Mouse (Mus musculus): ENCODE results near the gene Kcnip2. TPM values are rescaled to one million over a fixed set of nuclear protein-coding genes. Genes with fewer than 3 reads are reported as not detected.
A peak's percentile ranks its signal among the peaks of the same experiment; 100 is the strongest.

Kcnip2 gene
- polyA plus RNA-seq, 1 experiment from 2014 or later: 2.3 TPM

GRCm38 (mm10) chr19:45796061-45796556, 19.8 kb downstream of the Kcnip2 start:
- WGBS: 15% methylated on average over 15 of the region's 15 CpGs
- Histone ChIP-seq H3K4me1 (ENCODE audit: insufficient read depth, low read length) (peaks cover 16% of the 10 kb centered on the region), H3K36me3 (ENCODE audit: insufficient read depth, low read length) (no peaks in the 10 kb centered on the region), H3K4me3 (ENCODE audit: low read length) (peak overlapping the region; percentile 23), H3K27me3 (ENCODE audit: insufficient read depth, low read length) (no peaks in the 10 kb centered on the region), H3K4me2 (replicated peaks; ENCODE audit: low read depth, low read length) (peak overlapping the region; percentile 57), H3K9ac (replicated peaks; ENCODE audit: low read length) (peak overlapping the region; percentile 50), H3K9me3 (ENCODE audit: low read length) (no peaks in the 10 kb centered on the region), H3K27ac (ENCODE audit: low read length) (no peak overlapping the region)
- peak; percentile 82 for ATAC-seq (ENCODE audit: low FRiP score, low TSS enrichment)

GRCm38 (mm10) chr19:45795406-45795944, 20.4 kb downstream of the Kcnip2 start:
- no peaks in the 10 kb centered on the region for H3K27me3 ChIP-seq (ENCODE audit: insufficient read depth, low read length)
- 32% methylated on average over 15 of the region's 15 CpGs for WGBS
- no peak overlapping the region for H3K27ac ChIP-seq (ENCODE audit: low read length)
- no peaks in the 10 kb centered on the region for H3K36me3 ChIP-seq (ENCODE audit: insufficient read depth, low read length)
- H3K4me3 ChIP-seq (ENCODE audit: low read length): peak overlapping the region; percentile 23; the same call in 1 of the 2 replicates
- H3K9me3 ChIP-seq (ENCODE audit: low read length): no peaks in the 10 kb centered on the region
- H3K4me1 ChIP-seq (ENCODE audit: insufficient read depth, low read length): peaks cover 16% of the 10 kb centered on the region
- no peak for ATAC-seq (ENCODE audit: low FRiP score, low TSS enrichment)
- no peak overlapping the region for H3K9ac ChIP-seq (replicated peaks; ENCODE audit: low read length)
- peak overlapping the region; percentile 57 for H3K4me2 ChIP-seq (replicated peaks; ENCODE audit: low read depth, low read length)

GRCm38 (mm10) chr19:45794718-45795117, 21.1 kb downstream of the Kcnip2 start:
- WGBS: 59% methylated on average over 6 of the region's 6 CpGs
- no peak overlapping the region for H3K27ac ChIP-seq (ENCODE audit: low read length)
- H3K4me2 ChIP-seq (replicated peaks; ENCODE audit: low read depth, low read length): no peak overlapping the region
- H3K9ac ChIP-seq (replicated peaks; ENCODE audit: low read length): no peak overlapping the region
- H3K36me3 ChIP-seq (ENCODE audit: insufficient read depth, low read length): no peaks in the 10 kb centered on the region
- no peak for ATAC-seq (ENCODE audit: low FRiP score, low TSS enrichment)
- H3K27me3 ChIP-seq (ENCODE audit: insufficient read depth, low read length): no peaks in the 10 kb centered on the region
- no peak overlapping the region for H3K4me3 ChIP-seq (ENCODE audit: low read length)
- H3K9me3 ChIP-seq (ENCODE audit: low read length): no peaks in the 10 kb centered on the region
- H3K4me1 ChIP-seq (ENCODE audit: insufficient read depth, low read length): peaks cover 16% of the 10 kb centered on the region

- Histone ChIP-seq H3K27me3 (ENCODE audit: insufficient read depth, low read length) (no peaks in the 10 kb centered on the region), H3K4me1 (ENCODE audit: insufficient read depth, low read length) (peaks cover 22% of the 10 kb centered on the region), H3K9me3 (ENCODE audit: low read length) (no peaks in the 10 kb centered on the region), H3K4me2 (replicated peaks; ENCODE audit: low read depth, low read length) (no peak overlapping the region), H3K4me3 (ENCODE audit: low read length) (no peak overlapping the region), H3K36me3 (ENCODE audit: insufficient read depth, low read length) (no peaks in the 10 kb centered on the region), H3K27ac (ENCODE audit: low read length) (no peak overlapping the region), H3K9ac (replicated peaks; ENCODE audit: low read length) (no peak overlapping the region)
- no peak for ATAC-seq (ENCODE audit: low FRiP score, low TSS enrichment)
- WGBS: 87% methylated on average over 6 of the region's 6 CpGs
Measured at GRCm38 (mm10) chr19:45792404-45792803, 23.5 kb downstream of the Kcnip2 start.

GRCm38 (mm10) chr19:45789888-45790874, 25.7 kb downstream of the Kcnip2 start:
- Histone ChIP-seq H3K27ac (ENCODE audit: low read length) (peak overlapping the region; percentile 31; the same call in 1 of the 2 replicates), H3K9me3 (ENCODE audit: low read length) (no peaks in the 10 kb centered on the region), H3K36me3 (ENCODE audit: insufficient read depth, low read length) (no peaks in the 10 kb centered on the region), H3K9ac (replicated peaks; ENCODE audit: low read length) (no peak overlapping the region), H3K4me2 (replicated peaks; ENCODE audit: low read depth, low read length) (no peak overlapping the region), H3K27me3 (ENCODE audit: insufficient read depth, low read length) (no peaks in the 10 kb centered on the region), H3K4me3 (ENCODE audit: low read length) (no peak overlapping the region), H3K4me1 (ENCODE audit: insufficient read depth, low read length) (peaks cover 6% of the 10 kb centered on the region; the same call in 1 of the 2 replicates)
- WGBS: 69% methylated on average over 13 of the region's 13 CpGs
- no peak; the same call in 1 of the 2 replicates for ATAC-seq (ENCODE audit: low FRiP score, low TSS enrichment)

GRCm38 (mm10) chr19:45789365-45789764, 26.5 kb downstream of the Kcnip2 start:
- no peak overlapping the region for H3K4me3 ChIP-seq (ENCODE audit: low read length)
- 12% methylated on average over 7 of the region's 7 CpGs for WGBS
- H3K27ac ChIP-seq (ENCODE audit: low read length): peak overlapping the region; percentile 61; the same call in 1 of the 2 replicates
- peaks cover 6% of the 10 kb centered on the region; the same call in 1 of the 2 replicates for H3K4me1 ChIP-seq (ENCODE audit: insufficient read depth, low read length)
- ATAC-seq (ENCODE audit: low FRiP score, low TSS enrichment): peak; percentile 78
- H3K4me2 ChIP-seq (replicated peaks; ENCODE audit: low read depth, low read length): no peak overlapping the region
- H3K9me3 ChIP-seq (ENCODE audit: low read length): no peaks in the 10 kb centered on the region
- H3K9ac ChIP-seq (replicated peaks; ENCODE audit: low read length): no peak overlapping the region
- H3K27me3 ChIP-seq (ENCODE audit: insufficient read depth, low read length): no peaks in the 10 kb centered on the region
- H3K36me3 ChIP-seq (ENCODE audit: insufficient read depth, low read length): no peaks in the 10 kb centered on the region

- H3K27ac ChIP-seq (ENCODE audit: low read length): no peak overlapping the region
- ATAC-seq (ENCODE audit: low FRiP score, low TSS enrichment): no peak
- 77% methylated on average over 4 of the region's 4 CpGs for WGBS
- no peaks in the 10 kb centered on the region for H3K36me3 ChIP-seq (ENCODE audit: insufficient read depth, low read length)
- H3K4me3 ChIP-seq (ENCODE audit: low read length): no peak overlapping the region
- no peak overlapping the region for H3K9ac ChIP-seq (replicated peaks; ENCODE audit: low read length)
- H3K4me1 ChIP-seq (ENCODE audit: insufficient read depth, low read length): peaks cover 11% of the 10 kb centered on the region; the same call in 1 of the 2 replicates
- no peaks in the 10 kb centered on the region for H3K9me3 ChIP-seq (ENCODE audit: low read length)
- no peak overlapping the region for H3K4me2 ChIP-seq (replicated peaks; ENCODE audit: low read depth, low read length)
- H3K27me3 ChIP-seq (ENCODE audit: insufficient read depth, low read length): no peaks in the 10 kb centered on the region
Measured at GRCm38 (mm10) chr19:45788337-45788736, 27.5 kb downstream of the Kcnip2 start.

GRCm38 (mm10) chr19:45787450-45787849, 28.4 kb downstream of the Kcnip2 start:
- Histone ChIP-seq H3K4me2 (replicated peaks; ENCODE audit: low read depth, low read length) (no peak overlapping the region), H3K27me3 (ENCODE audit: insufficient read depth, low read length) (no peaks in the 10 kb centered on the region), H3K27ac (ENCODE audit: low read length) (no peak overlapping the region), H3K4me3 (ENCODE audit: low read length) (no peak overlapping the region), H3K9me3 (ENCODE audit: low read length) (no peaks in the 10 kb centered on the region), H3K36me3 (ENCODE audit: insufficient read depth, low read length) (no peaks in the 10 kb centered on the region), H3K9ac (replicated peaks; ENCODE audit: low read length) (no peak overlapping the region), H3K4me1 (ENCODE audit: insufficient read depth, low read length) (peaks cover 11% of the 10 kb centered on the region; the same call in 1 of the 2 replicates)
- WGBS: 61% methylated on average over 3 of the region's 3 CpGs
- no peak for ATAC-seq (ENCODE audit: low FRiP score, low TSS enrichment)

- Histone ChIP-seq H3K4me3 (ENCODE audit: low read length) (no peak overlapping the region), H3K4me2 (replicated peaks; ENCODE audit: low read depth, low read length) (no peak overlapping the region), H3K9ac (replicated peaks; ENCODE audit: low read length) (no peak overlapping the region), H3K27ac (ENCODE audit: low read length) (no peak overlapping the region), H3K9me3 (ENCODE audit: low read length) (no peaks in the 10 kb centered on the region), H3K36me3 (ENCODE audit: insufficient read depth, low read length) (no peaks in the 10 kb centered on the region), H3K4me1 (ENCODE audit: insufficient read depth, low read length) (peaks cover 26% of the 10 kb centered on the region), H3K27me3 (ENCODE audit: insufficient read depth, low read length) (no peaks in the 10 kb centered on the region)
- WGBS: 32% methylated on average over 3 of the region's 3 CpGs
- no peak for ATAC-seq (ENCODE audit: low FRiP score, low TSS enrichment)
Measured at GRCm38 (mm10) chr19:45785470-45785869, 30.4 kb downstream of the Kcnip2 start.

Data from kidney, embryonic 16.5 days (tissue).